Mouse (Mus musculus): ENCODE data around the gene Abcc4. TPM values are rescaled to one million over a fixed set of nuclear protein-coding genes. Genes with fewer than 3 reads are reported as not detected.

The Abcc4 gene
- 2.0 and 2.1 TPM in 2 replicates for polyA plus RNA-seq (2015; fragmentation: Nextera tagmentation; extraction: Ambion mirVana)

DNA sequence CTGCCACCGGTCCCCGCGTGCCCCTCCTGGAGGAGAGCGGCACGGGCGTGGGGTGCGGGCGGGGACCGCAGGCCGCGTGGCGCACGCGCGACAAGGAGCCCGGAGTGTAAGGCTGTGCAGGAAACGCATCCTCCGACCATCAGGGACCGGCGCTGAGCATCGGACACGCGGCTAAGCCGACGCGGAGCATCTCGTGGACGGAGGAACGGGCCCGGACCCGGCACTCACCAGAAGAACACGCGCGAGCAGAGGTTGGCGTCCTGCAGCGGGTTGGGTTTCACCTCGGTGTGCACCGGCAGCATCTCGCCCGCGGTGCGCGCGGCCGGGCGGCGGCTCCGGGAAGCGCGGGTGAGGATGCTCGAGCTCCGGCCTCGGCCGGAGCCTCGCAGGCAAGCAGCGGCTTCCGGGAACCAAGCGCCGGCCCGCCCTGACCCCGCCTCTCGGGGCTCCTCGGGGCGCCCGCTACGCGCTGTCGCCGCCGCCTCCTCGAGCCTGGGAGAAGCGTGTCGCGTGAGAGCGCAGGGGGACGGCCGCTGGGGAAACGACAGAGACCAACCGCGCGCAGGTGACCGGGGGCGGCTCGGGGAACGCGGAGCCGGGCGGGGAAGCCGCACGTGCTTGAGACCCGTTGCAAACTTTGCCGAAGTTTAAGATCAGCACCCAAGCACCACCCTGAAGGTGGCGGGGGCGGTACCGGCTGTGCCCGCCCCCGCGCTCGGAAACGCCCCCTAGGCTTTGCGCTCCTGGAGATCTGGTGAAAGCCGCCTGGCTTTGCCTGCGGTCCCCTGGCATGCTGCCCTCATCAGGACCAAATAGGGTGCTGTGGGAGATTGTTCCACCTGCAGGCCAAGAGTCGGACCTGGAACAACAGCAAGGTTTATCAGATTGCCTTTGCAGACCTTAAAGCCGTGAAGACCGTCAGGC, at the start of gene Abcc4:
Abcc4 (minus strand) TSS at position 412 of the 924 bp plus-strand sequence.
- peak within 1 kb of the TSS; percentile 77 for H3K4me3 ChIP-seq (ENCODE audit: low read depth, low read length)
- peak within 1 kb of the TSS; percentile 81 for H3K9ac ChIP-seq (ENCODE audit: low read depth, low read length)
- peak within 1 kb of the TSS; percentile 94 for H3K4me2 ChIP-seq (ENCODE audit: low read length)
- H3K27me3 ChIP-seq (ENCODE audit: control insufficient read depth, insufficient read depth, low read depth, low read length): peaks cover 11% of the 10 kb centered on the region
- peaks cover 8% of the 10 kb centered on the region; the same call in 1 of the 2 replicates for H3K4me1 ChIP-seq (ENCODE audit: control insufficient read depth, insufficient read depth, low read length)
- peak; percentile 79 for ATAC-seq
- H3K27ac ChIP-seq (ENCODE audit: low read length): 0 out of 2 replicates have a peak within 1 kb of the TSS, but pooled peaks have one; percentile 20
- H3K9me3 ChIP-seq (replicated peaks; ENCODE audit: control insufficient read depth, low read length, poor library complexity, severe bottlenecking): no peaks in the 10 kb centered on the region
- no peaks in the 10 kb centered on the region for H3K36me3 ChIP-seq (ENCODE audit: control insufficient read depth, insufficient read depth, low read length)
- under 1% methylated on average over 94 of the region's 106 CpGs for WGBS

DNA sequence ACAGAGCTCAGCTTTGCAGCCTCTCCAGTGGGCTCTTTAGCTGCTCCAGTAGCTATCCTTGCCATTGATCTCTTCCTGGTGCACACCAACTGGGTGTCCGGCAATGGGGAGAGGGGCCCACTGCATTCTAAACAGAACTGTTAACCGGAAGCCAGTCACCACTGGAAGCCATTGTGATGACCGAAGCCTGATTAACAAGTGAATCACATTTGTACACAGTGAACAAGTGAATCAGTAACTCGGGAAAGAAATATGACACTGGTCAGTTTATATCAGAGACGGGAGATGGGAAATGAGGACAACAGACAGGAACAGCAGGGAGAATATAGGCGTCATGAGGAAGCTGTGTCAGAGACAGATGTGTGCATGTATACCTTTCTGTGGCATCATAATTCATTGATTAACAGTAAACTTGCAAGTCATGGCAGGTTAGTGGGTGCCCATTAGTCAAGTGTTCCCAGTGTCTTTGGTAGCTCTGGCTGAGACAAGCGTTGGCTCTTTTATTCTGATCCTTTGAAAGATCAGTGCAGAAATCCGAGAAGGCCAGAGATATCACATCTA, 45.3 kb upstream of the Abcc4 start:
- no peak overlapping the region for H3K4me2 ChIP-seq (ENCODE audit: low read length)
- no peaks in the 10 kb centered on the region for H3K36me3 ChIP-seq (ENCODE audit: control insufficient read depth, insufficient read depth, low read length)
- no peak overlapping the region for H3K9ac ChIP-seq (ENCODE audit: low read depth, low read length)
- ATAC-seq: no peak
- H3K27ac ChIP-seq (ENCODE audit: low read length): no peak overlapping the region
- 64% methylated on average over 8 of the region's 8 CpGs for WGBS
- H3K9me3 ChIP-seq (replicated peaks; ENCODE audit: control insufficient read depth, low read length, poor library complexity, severe bottlenecking): no peaks in the 10 kb centered on the region
- H3K27me3 ChIP-seq (ENCODE audit: control insufficient read depth, insufficient read depth, low read depth, low read length): no peaks in the 10 kb centered on the region
- no peaks in the 10 kb centered on the region for H3K4me1 ChIP-seq (ENCODE audit: control insufficient read depth, insufficient read depth, low read length)
- H3K4me3 ChIP-seq (ENCODE audit: low read depth, low read length): no peak overlapping the region

DNA sequence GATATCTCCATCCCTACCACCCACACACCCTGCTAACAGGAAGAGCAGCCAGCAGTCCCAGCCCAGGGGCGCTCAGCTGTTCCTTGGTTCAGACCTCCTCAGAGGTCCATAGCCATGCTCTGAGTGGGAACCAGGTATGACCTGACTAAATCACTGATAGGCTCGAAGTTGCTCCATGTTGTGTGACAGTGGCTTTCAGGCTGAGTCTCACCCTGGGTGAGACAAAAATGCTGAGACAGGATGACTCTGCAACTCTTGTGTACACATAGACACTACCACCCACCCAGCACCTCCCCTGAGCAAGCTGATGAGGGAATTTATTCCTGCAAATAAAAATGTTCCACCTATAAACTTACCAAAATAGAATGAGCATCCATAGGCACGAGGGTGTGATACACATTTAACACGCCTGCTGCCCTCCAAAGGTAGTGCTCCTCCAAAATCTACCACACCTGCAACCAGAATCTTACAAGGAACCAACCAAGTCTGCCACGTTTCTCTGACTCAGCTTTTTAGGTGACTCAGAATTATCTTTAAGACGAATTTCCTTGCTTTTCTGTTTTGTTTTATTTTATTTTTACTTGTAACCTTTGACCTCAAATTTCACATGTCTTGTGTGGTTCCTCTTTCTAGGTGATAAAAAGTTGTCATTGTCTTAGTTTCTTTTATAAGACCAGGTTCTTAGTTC, 44.6 kb upstream of the Abcc4 start:
- H3K9me3 ChIP-seq (replicated peaks; ENCODE audit: control insufficient read depth, low read length, poor library complexity, severe bottlenecking): no peaks in the 10 kb centered on the region
- no peak for ATAC-seq
- H3K9ac ChIP-seq (ENCODE audit: low read depth, low read length): no peak overlapping the region
- H3K27me3 ChIP-seq (ENCODE audit: control insufficient read depth, insufficient read depth, low read depth, low read length): no peaks in the 10 kb centered on the region
- no peak overlapping the region for H3K27ac ChIP-seq (ENCODE audit: low read length)
- no peaks in the 10 kb centered on the region for H3K36me3 ChIP-seq (ENCODE audit: control insufficient read depth, insufficient read depth, low read length)
- 91% methylated on average over 6 of the region's 6 CpGs for WGBS
- H3K4me2 ChIP-seq (ENCODE audit: low read length): no peak overlapping the region
- no peaks in the 10 kb centered on the region for H3K4me1 ChIP-seq (ENCODE audit: control insufficient read depth, insufficient read depth, low read length)
- no peak overlapping the region for H3K4me3 ChIP-seq (ENCODE audit: low read depth, low read length)

DNA sequence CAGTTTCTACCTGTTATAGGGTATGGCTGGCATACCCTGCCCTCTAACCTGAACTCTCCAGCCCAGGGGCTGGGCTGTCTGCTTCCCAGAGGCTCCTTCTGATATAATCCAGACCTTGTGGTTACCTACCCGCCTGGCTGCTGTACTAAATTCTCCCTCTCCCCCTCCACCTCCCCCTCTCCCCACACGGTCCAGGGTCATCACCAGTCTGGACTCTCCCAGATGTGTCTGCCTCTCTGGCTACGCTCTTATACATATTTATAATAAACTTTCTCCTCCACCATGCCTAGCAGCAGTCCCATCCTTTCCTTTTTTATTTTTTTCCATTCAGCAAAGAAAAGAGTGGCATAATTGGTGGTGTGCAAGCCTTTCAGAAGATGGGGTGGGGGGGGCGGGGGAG, 43.7 kb upstream of the Abcc4 start:
- no peaks in the 10 kb centered on the region for H3K9me3 ChIP-seq (replicated peaks; ENCODE audit: control insufficient read depth, low read length, poor library complexity, severe bottlenecking)
- no peaks in the 10 kb centered on the region for H3K4me1 ChIP-seq (ENCODE audit: control insufficient read depth, insufficient read depth, low read length)
- WGBS: 31% methylated on average over 4 of the region's 4 CpGs
- no peak for ATAC-seq
- H3K36me3 ChIP-seq (ENCODE audit: control insufficient read depth, insufficient read depth, low read length): no peaks in the 10 kb centered on the region
- no peaks in the 10 kb centered on the region for H3K27me3 ChIP-seq (ENCODE audit: control insufficient read depth, insufficient read depth, low read depth, low read length)
- H3K27ac ChIP-seq (ENCODE audit: low read length): no peak overlapping the region
- no peak overlapping the region for H3K4me3 ChIP-seq (ENCODE audit: low read depth, low read length)
- H3K9ac ChIP-seq (ENCODE audit: low read depth, low read length): no peak overlapping the region
- no peak overlapping the region for H3K4me2 ChIP-seq (ENCODE audit: low read length)

DNA sequence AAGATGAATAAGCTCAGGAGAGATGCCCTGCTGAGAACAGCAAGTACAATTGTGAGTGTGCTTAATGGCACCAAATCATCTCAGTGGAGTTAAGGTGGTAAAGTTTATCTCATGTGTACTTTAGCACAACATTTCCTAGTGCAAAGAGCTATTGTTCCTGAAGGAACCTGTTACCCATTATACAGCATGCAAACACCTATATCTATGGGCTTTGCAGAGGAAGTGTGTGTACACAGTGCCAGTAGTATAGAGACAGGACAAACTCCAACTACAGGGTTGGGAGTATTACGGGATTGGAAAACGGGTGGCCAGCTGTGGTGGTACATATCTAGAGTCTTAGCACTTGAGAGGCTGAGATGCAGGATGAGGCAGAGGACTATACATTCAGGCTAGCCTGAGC, 43.0 kb upstream of the Abcc4 start:
- Histone ChIP-seq H3K27me3 (ENCODE audit: control insufficient read depth, insufficient read depth, low read depth, low read length) (no peaks in the 10 kb centered on the region), H3K4me1 (ENCODE audit: control insufficient read depth, insufficient read depth, low read length) (no peaks in the 10 kb centered on the region), H3K4me2 (ENCODE audit: low read length) (no peak overlapping the region), H3K4me3 (ENCODE audit: low read depth, low read length) (no peak overlapping the region), H3K27ac (ENCODE audit: low read length) (no peak overlapping the region), H3K9me3 (replicated peaks; ENCODE audit: control insufficient read depth, low read length, poor library complexity, severe bottlenecking) (no peaks in the 10 kb centered on the region), H3K9ac (ENCODE audit: low read depth, low read length) (no peak overlapping the region), H3K36me3 (ENCODE audit: control insufficient read depth, insufficient read depth, low read length) (no peaks in the 10 kb centered on the region)
- no peak for ATAC-seq
- 98% methylated on average over 2 of the region's 2 CpGs for WGBS

DNA sequence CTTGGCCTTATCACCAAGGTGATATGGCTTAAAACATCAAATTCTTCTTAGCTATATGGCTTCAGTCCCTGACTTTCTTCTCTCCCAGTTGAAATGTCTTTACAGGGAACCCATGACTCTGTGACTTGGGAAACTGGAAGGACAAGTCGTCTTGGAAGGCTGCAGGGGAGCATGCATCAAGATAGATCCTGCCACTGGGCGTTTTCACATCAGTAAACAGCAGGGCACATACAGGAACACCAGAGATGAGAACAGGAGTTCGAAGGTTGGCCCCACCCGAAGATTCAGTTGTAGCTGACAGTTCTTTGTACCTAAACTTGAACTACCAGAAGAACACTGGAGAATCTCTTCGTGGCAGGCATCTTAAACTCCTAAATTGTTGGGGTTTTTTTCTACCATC, 36.8 kb upstream of the Abcc4 start:
- Histone ChIP-seq H3K27me3 (ENCODE audit: control insufficient read depth, insufficient read depth, low read depth, low read length) (no peaks in the 10 kb centered on the region), H3K36me3 (ENCODE audit: control insufficient read depth, insufficient read depth, low read length) (no peaks in the 10 kb centered on the region), H3K27ac (ENCODE audit: low read length) (no peak overlapping the region), H3K4me2 (ENCODE audit: low read length) (no peak overlapping the region), H3K9ac (ENCODE audit: low read depth, low read length) (no peak overlapping the region), H3K4me3 (ENCODE audit: low read depth, low read length) (no peak overlapping the region), H3K4me1 (ENCODE audit: control insufficient read depth, insufficient read depth, low read length) (no peaks in the 10 kb centered on the region), H3K9me3 (replicated peaks; ENCODE audit: control insufficient read depth, low read length, poor library complexity, severe bottlenecking) (peaks cover 4% of the 10 kb centered on the region; the same call in 1 of the 2 replicates)
- 88% methylated on average over 5 of the region's 5 CpGs for WGBS
- ATAC-seq: no peak

DNA sequence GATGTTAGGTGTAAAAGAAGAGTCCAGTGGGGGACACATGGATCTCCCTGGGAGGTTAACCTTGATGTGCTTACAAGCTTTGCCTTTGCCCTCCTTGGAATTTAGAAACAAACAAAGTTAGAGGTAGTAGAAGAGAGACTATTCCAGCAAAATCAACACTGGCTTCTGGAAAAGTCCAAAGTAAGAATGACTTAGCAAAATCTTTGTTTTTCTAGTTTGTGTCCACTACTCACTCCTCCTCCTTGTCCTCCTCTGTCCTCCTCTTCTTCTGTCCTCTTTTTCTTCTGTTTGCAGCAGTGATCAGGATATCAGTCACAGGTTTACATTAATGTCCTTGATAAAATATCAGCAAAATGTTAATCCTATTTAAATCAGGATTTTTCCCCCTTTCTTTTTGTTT, 35.8 kb upstream of the Abcc4 start:
- H3K9me3 ChIP-seq (replicated peaks; ENCODE audit: control insufficient read depth, low read length, poor library complexity, severe bottlenecking): peaks cover 4% of the 10 kb centered on the region; the same call in 1 of the 2 replicates
- H3K4me3 ChIP-seq (ENCODE audit: low read depth, low read length): no peak overlapping the region
- no peaks in the 10 kb centered on the region for H3K27me3 ChIP-seq (ENCODE audit: control insufficient read depth, insufficient read depth, low read depth, low read length)
- no peak overlapping the region for H3K9ac ChIP-seq (ENCODE audit: low read depth, low read length)
- H3K4me2 ChIP-seq (ENCODE audit: low read length): no peak overlapping the region
- H3K36me3 ChIP-seq (ENCODE audit: control insufficient read depth, insufficient read depth, low read length): no peaks in the 10 kb centered on the region
- H3K4me1 ChIP-seq (ENCODE audit: control insufficient read depth, insufficient read depth, low read length): no peaks in the 10 kb centered on the region
- ATAC-seq: no peak
- H3K27ac ChIP-seq (ENCODE audit: low read length): no peak overlapping the region

DNA sequence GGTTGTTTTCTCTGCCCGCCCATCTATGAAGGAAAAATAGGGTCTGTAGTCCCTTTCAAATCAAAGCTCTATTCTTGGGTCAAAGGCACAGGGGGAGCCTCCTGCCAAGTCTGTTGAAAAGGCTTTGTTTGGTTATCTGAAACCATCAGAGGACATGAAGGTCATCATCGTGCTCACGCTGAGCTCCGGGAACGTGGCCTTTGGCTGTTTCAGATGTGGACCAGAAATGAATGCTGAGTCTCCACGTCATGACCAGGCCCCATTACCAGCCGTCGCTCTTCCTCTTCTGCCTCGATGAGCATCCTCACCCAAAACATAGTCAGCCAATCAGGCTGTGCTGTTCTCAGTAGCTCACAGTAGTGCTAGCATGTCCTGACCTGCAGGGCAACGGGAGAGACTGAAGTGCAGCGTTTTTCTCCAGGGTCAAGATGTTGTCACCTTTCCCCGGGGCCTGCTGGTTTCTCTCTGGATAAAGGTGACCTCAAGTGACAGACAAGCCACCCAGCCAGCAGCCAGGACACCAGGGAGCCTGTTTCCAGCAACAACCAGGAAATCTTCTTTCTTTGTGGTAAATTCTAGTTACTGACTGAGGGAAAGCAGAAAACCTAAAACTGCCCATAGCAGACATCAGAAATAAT, 31.4 kb upstream of the Abcc4 start:
- H3K9ac ChIP-seq (ENCODE audit: low read depth, low read length): no peak overlapping the region
- H3K4me3 ChIP-seq (ENCODE audit: low read depth, low read length): no peak overlapping the region
- 14% methylated on average over 12 of the region's 12 CpGs for WGBS
- no peaks in the 10 kb centered on the region for H3K36me3 ChIP-seq (ENCODE audit: control insufficient read depth, insufficient read depth, low read length)
- ATAC-seq: no peak
- no peak overlapping the region for H3K27ac ChIP-seq (ENCODE audit: low read length)
- H3K27me3 ChIP-seq (ENCODE audit: control insufficient read depth, insufficient read depth, low read depth, low read length): no peaks in the 10 kb centered on the region
- peaks cover 4% of the 10 kb centered on the region; the same call in 1 of the 2 replicates for H3K9me3 ChIP-seq (replicated peaks; ENCODE audit: control insufficient read depth, low read length, poor library complexity, severe bottlenecking)
- no peak overlapping the region for H3K4me2 ChIP-seq (ENCODE audit: low read length)
- peaks cover 6% of the 10 kb centered on the region; the same call in 1 of the 2 replicates for H3K4me1 ChIP-seq (ENCODE audit: control insufficient read depth, insufficient read depth, low read length)
